Mouse (Mus musculus): ENCODE results near the gene Nprl2.

GRCm38 (mm10) chr9:107543299-107543698, 1.3 kb downstream of the Nprl2 start:
- no peak for TF ChIP-seq GATA1 (IDR thresholded peaks at IDR 0.05; ENCODE audit: low read depth, low read length)
- TF ChIP-seq TAL1 (IDR thresholded peaks at IDR 0.05; ENCODE audit: low read length), result no peak
- TF ChIP-seq CTCF (IDR thresholded peaks at IDR 0.05 in 2 of 3, conservative IDR thresholded peaks at IDR 0.05 in 1 of 3; ENCODE audit: control insufficient read depth in 1 of 3, insufficient read depth in 1 of 3, low read depth in 2 of 3, low read length in 3 of 3, poor library complexity in 1 of 3, severe bottlenecking in 1 of 3), result no peak

Data from MEL (cell line).